Mouse (Mus musculus) brown adipose tissue, adult 24 weeks (tissue): ENCODE results near the gene Mapk6. TPM values are rescaled to one million over a fixed set of nuclear protein-coding genes. Genes with fewer than 3 reads are reported as not detected.
A peak's percentile ranks its signal among the peaks of the same experiment; 100 is the strongest.

Source experiments
- H3K27ac ChIP-seq: fragments of 200-500 bp; replicated peaks from 2 replicates; pipeline ENCODE4 v1.5.1; 2012; ENCODE audit warnings: low read depth, mild to moderate bottlenecking, low read length
- H3K4me1 ChIP-seq: fragments of 200-500 bp; 2 replicates; pipeline ENCODE4 v1.6.1; 2012; ENCODE audit warnings: low read length, mixed read lengths; ENCODE audit not compliant: control insufficient read depth, insufficient read depth, insufficient read length
- H3K4me3 ChIP-seq: fragments of 200-500 bp; 2 replicates; pipeline ENCODE4 v1.5.1; 2012; ENCODE audit warnings: low read depth, mild to moderate bottlenecking, low read length, moderate library complexity; ENCODE audit not compliant: insufficient read depth
- polyA plus RNA-seq: library from polyadenylated mRNA; stranded (reverse); fragments of >200 nt; gene quantifications from 2 replicates; pipeline ENCODE4 v1.2.4, GENCODE M21; 2012; ENCODE audit not compliant: missing spikeins, insufficient read depth, insufficient read length

Gene Mapk6
- polyA plus RNA-seq, 1 experiment: 12.0 TPM

GRCm38 (mm10) chr9:75342433-75342832, 67.4 kb downstream of the Mapk6 start:
- peaks cover 2% of the 10 kb centered on the region; the same call in 1 of the 2 replicates for H3K4me1 ChIP-seq
- 0 out of 2 replicates have a peak overlapping the region, but pooled peaks have one; percentile 37 for H3K27ac ChIP-seq

GRCm38 (mm10) chr9:75338016-75338415, 71.8 kb downstream of the Mapk6 start:
- H3K4me3 ChIP-seq: no peak overlapping the region
- no peaks in the 10 kb centered on the region; the same call in 1 of the 2 replicates for H3K4me1 ChIP-seq
- H3K27ac ChIP-seq: no peak overlapping the region

More at GRCm38 (mm10) chr9:75342433-75342832, 67.4 kb downstream of the Mapk6 start:
- no peak overlapping the region for H3K4me3 ChIP-seq

GRCm38 (mm10) chr9:75334440-75334839, 75.4 kb downstream of the Mapk6 start:
- no peaks in the 10 kb centered on the region for H3K4me1 ChIP-seq
- H3K27ac ChIP-seq: no peak overlapping the region
- no peak overlapping the region for H3K4me3 ChIP-seq

GRCm38 (mm10) chr9:75330821-75331220, 79.0 kb downstream of the Mapk6 start:
- no peaks in the 10 kb centered on the region for H3K4me1 ChIP-seq
- H3K4me3 ChIP-seq: no peak overlapping the region
- no peak overlapping the region for H3K27ac ChIP-seq

- no peaks in the 10 kb centered on the region for H3K4me1 ChIP-seq
- H3K4me3 ChIP-seq: no peak overlapping the region
- no peak overlapping the region for H3K27ac ChIP-seq
Measured at GRCm38 (mm10) chr9:75328047-75328446, 81.8 kb downstream of the Mapk6 start.

- no peaks in the 10 kb centered on the region for H3K4me1 ChIP-seq
Measured at GRCm38 (mm10) chr9:75322099-75322885, 87.5 kb downstream of the Mapk6 start.

GRCm38 (mm10) chr9:75319365-75319764, 90.4 kb downstream of the Mapk6 start:
- peaks cover 3% of the 10 kb centered on the region; the same call in 1 of the 2 replicates for H3K4me1 ChIP-seq
- no peak overlapping the region for H3K27ac ChIP-seq
- H3K4me3 ChIP-seq: no peak overlapping the region

More at GRCm38 (mm10) chr9:75322099-75322885, 87.5 kb downstream of the Mapk6 start:
- H3K27ac ChIP-seq: no peak overlapping the region
- no peak overlapping the region for H3K4me3 ChIP-seq

Other genes starting within 250 kb of the Mapk6 start
- 16.9 and 18.4 TPM in 2 replicates for gene Myo5c, start 178.0 kb downstream of the Mapk6 start, polyA plus RNA-seq
- 21.2 and 27.0 TPM in 2 replicates for gene Gnb5, start 103.7 kb downstream of the Mapk6 start, polyA plus RNA-seq
- not detected in 2 replicates for gene Bcl2l10, start 62.2 kb downstream of the Mapk6 start, polyA plus RNA-seq
- 19.0 and 21.4 TPM in 2 replicates for gene Leo1, start 31.5 kb upstream of the Mapk6 start, polyA plus RNA-seq
- 27.3 and 29.6 TPM in 2 replicates for gene Tmod3, start 149.7 kb upstream of the Mapk6 start, polyA plus RNA-seq
- gene Tmod2, start 201.3 kb upstream of the Mapk6 start, polyA plus RNA-seq: 1.9 and 2.0 TPM in 2 replicates
- gene Lysmd2, start 215.7 kb upstream of the Mapk6 start, polyA plus RNA-seq: 8.8 and 9.6 TPM in 2 replicates